Mouse (Mus musculus) erythroblast, adult 5-6 weeks (primary cell): ENCODE measurements around the gene Olfr1419. TPM values are rescaled to one million over a fixed set of nuclear protein-coding genes. Genes with fewer than 3 reads are reported as not detected.

Experiments
- total RNA-seq, 2 experiments: library from RNA; stranded (forward) in 1 of 2; stranded (reverse) in 1 of 2; fragments of 150-400 nt in 1 of 2; fragments of 200-764, 138-1000 nt in 1 of 2; gene quantifications; 2 replicates each; pipeline versions ENCODE4 v1.2.3 to v1.2.4; 2015 to 2017; ENCODE audit warnings: low replicate concordance in 2 of 2

Gene Olfr1419
- total RNA-seq, 2 experiments from 2014 or later: not detected

Other genes with a start within 250 kb of the Olfr1419 start
- gene Ms4a3, start 234.3 kb downstream of the Olfr1419 start, total RNA-seq (2015; ENCODE audit: low replicate concordance): 204 and 267 TPM in 2 replicates
- gene Ms4a3, start 234.3 kb downstream of the Olfr1419 start, total RNA-seq (2017; ENCODE audit: low replicate concordance): 91.2 and 97.0 TPM in 2 replicates
- not detected in 2 replicates for gene Oosp2, start 214.5 kb downstream of the Olfr1419 start, total RNA-seq (2015; ENCODE audit: low replicate concordance)
- not detected in 2 replicates for gene Oosp2, start 214.5 kb downstream of the Olfr1419 start, total RNA-seq (2017; ENCODE audit: low replicate concordance)
- gene Oosp1, start 184.0 kb downstream of the Olfr1419 start, total RNA-seq (2015; ENCODE audit: low replicate concordance): 2.7 TPM in 1 of 2 replicates, not detected in the other
- not detected in 2 replicates for gene Oosp1, start 184.0 kb downstream of the Olfr1419 start, total RNA-seq (2017; ENCODE audit: low replicate concordance)
- gene Oosp3, start 178.1 kb downstream of the Olfr1419 start, total RNA-seq (2015; ENCODE audit: low replicate concordance): not detected in 2 replicates
- not detected in 2 replicates for gene Oosp3, start 178.1 kb downstream of the Olfr1419 start, total RNA-seq (2017; ENCODE audit: low replicate concordance)
- gene Gif, start 127.6 kb downstream of the Olfr1419 start, total RNA-seq (2015; ENCODE audit: low replicate concordance): not detected in 2 replicates
- not detected in 2 replicates for gene Gif, start 127.6 kb downstream of the Olfr1419 start, total RNA-seq (2017; ENCODE audit: low replicate concordance)
- 14.6 and 29.5 TPM in 2 replicates for gene Mrpl16, start 104.7 kb downstream of the Olfr1419 start, total RNA-seq (2015; ENCODE audit: low replicate concordance)
- 4.2 and 15.3 TPM in 2 replicates for gene Mrpl16, start 104.7 kb downstream of the Olfr1419 start, total RNA-seq (2017; ENCODE audit: low replicate concordance)
- gene Stx3, start 55.7 kb downstream of the Olfr1419 start, total RNA-seq (2015; ENCODE audit: low replicate concordance): 0.19 and 3.6 TPM in 2 replicates
- gene Stx3, start 55.7 kb downstream of the Olfr1419 start, total RNA-seq (2017; ENCODE audit: low replicate concordance): 3.9 and 4.5 TPM in 2 replicates
- not detected in 2 replicates for gene Olfr1417, start 35.9 kb downstream of the Olfr1419 start, total RNA-seq (2015; ENCODE audit: low replicate concordance)
- not detected in 2 replicates for gene Olfr1417, start 35.9 kb downstream of the Olfr1419 start, total RNA-seq (2017; ENCODE audit: low replicate concordance)
- not detected in 2 replicates for gene Olfr1418, start 14.0 kb downstream of the Olfr1419 start, total RNA-seq (2015; ENCODE audit: low replicate concordance)
- gene Olfr1418, start 14.0 kb downstream of the Olfr1419 start, total RNA-seq (2017; ENCODE audit: low replicate concordance): not detected in 2 replicates
- gene Olfr1420, start 11.5 kb upstream of the Olfr1419 start, total RNA-seq (2015; ENCODE audit: low replicate concordance): not detected in 2 replicates
- not detected in 2 replicates for gene Olfr1420, start 11.5 kb upstream of the Olfr1419 start, total RNA-seq (2017; ENCODE audit: low replicate concordance)
- 8.5 and 8.8 TPM in 2 replicates for gene Patl1, start 37.3 kb upstream of the Olfr1419 start, total RNA-seq (2015; ENCODE audit: low replicate concordance)
- 2.4 and 3.9 TPM in 2 replicates for gene Patl1, start 37.3 kb upstream of the Olfr1419 start, total RNA-seq (2017; ENCODE audit: low replicate concordance)
- gene Osbp, start 90.8 kb upstream of the Olfr1419 start, total RNA-seq (2015; ENCODE audit: low replicate concordance): 7.1 and 10.6 TPM in 2 replicates
- 12.7 and 14.8 TPM in 2 replicates for gene Osbp, start 90.8 kb upstream of the Olfr1419 start, total RNA-seq (2017; ENCODE audit: low replicate concordance)
- gene Olfr1423, start 166.2 kb upstream of the Olfr1419 start, total RNA-seq (2015; ENCODE audit: low replicate concordance): not detected in 2 replicates
- gene Olfr1423, start 166.2 kb upstream of the Olfr1419 start, total RNA-seq (2017; ENCODE audit: low replicate concordance): not detected in 2 replicates
- gene Olfr1424, start 187.6 kb upstream of the Olfr1419 start, total RNA-seq (2015; ENCODE audit: low replicate concordance): not detected in 2 replicates
- not detected in 2 replicates for gene Olfr1424, start 187.6 kb upstream of the Olfr1419 start, total RNA-seq (2017; ENCODE audit: low replicate concordance)
- gene Olfr1425, start 202.6 kb upstream of the Olfr1419 start, total RNA-seq (2015; ENCODE audit: low replicate concordance): not detected in 2 replicates
- not detected in 2 replicates for gene Olfr1425, start 202.6 kb upstream of the Olfr1419 start, total RNA-seq (2017; ENCODE audit: low replicate concordance)
- not detected in 2 replicates for gene Olfr1426, start 216.9 kb upstream of the Olfr1419 start, total RNA-seq (2015; ENCODE audit: low replicate concordance)
- gene Olfr1426, start 216.9 kb upstream of the Olfr1419 start, total RNA-seq (2017; ENCODE audit: low replicate concordance): not detected in 2 replicates
- gene Olfr1427, start 228.2 kb upstream of the Olfr1419 start, total RNA-seq (2015; ENCODE audit: low replicate concordance): not detected in 2 replicates
- gene Olfr1427, start 228.2 kb upstream of the Olfr1419 start, total RNA-seq (2017; ENCODE audit: low replicate concordance): not detected in 2 replicates
- not detected in 2 replicates for gene Olfr1428, start 240.8 kb upstream of the Olfr1419 start, total RNA-seq (2015; ENCODE audit: low replicate concordance)
- gene Olfr1428, start 240.8 kb upstream of the Olfr1419 start, total RNA-seq (2017; ENCODE audit: low replicate concordance): not detected in 2 replicates
- not detected in 2 replicates for gene Olfr76, start 248.1 kb upstream of the Olfr1419 start, total RNA-seq (2015; ENCODE audit: low replicate concordance)
- gene Olfr76, start 248.1 kb upstream of the Olfr1419 start, total RNA-seq (2017; ENCODE audit: low replicate concordance): not detected in 2 replicates